Mouse (Mus musculus) MEL (cell line): Measurements from ENCODE around the gene Eme2.

Experiments
- BHLHE40 ChIP-seq: IDR thresholded peaks from 2 replicates; pipeline ENCODE4 v1.6.1; 2012; ENCODE audit warnings: low read depth, mild to moderate bottlenecking, inconsistent platforms, low read length, improper control_type of control experiment, borderline replicate concordance
- CHD2 ChIP-seq: IDR thresholded peaks from 2 replicates; pipeline ENCODE4 v1.6.1; 2011; ENCODE audit warnings: low read length, improper control_type of control experiment
- CTCF ChIP-seq, 3 experiments: IDR thresholded peaks in 2 of 3; conservative IDR thresholded peaks in 1 of 3; 2 replicates each; pipeline ENCODE4 v1.5.1; 2011 to 2012; ENCODE audit warnings: low read length in 3 of 3, low read depth in 2 of 3, mild to moderate bottlenecking in 2 of 3, improper control_type of control experiment in 1 of 3, inconsistent platforms in 1 of 3, mixed read lengths in 1 of 3, moderate library complexity in 1 of 3; ENCODE audit not compliant: control insufficient read depth in 1 of 3, insufficient read depth in 1 of 3, poor library complexity in 1 of 3, severe bottlenecking in 1 of 3
- ELF1 ChIP-seq: IDR thresholded peaks from 2 replicates; pipeline ENCODE4 v1.6.1; 2014; ENCODE audit warnings: low read depth, mild to moderate bottlenecking, inconsistent platforms, low read length, improper control_type of control experiment, moderate library complexity
- EP300 ChIP-seq, 2 experiments: IDR thresholded peaks; 2 replicates each; pipeline ENCODE4 v1.6.1; 2011; ENCODE audit warnings: improper control_type of control experiment in 2 of 2, low read length in 2 of 2, low read depth in 1 of 2, mild to moderate bottlenecking in 1 of 2
- GABPA ChIP-seq: IDR thresholded peaks from 2 replicates; pipeline ENCODE4 v1.6.1; 2012; ENCODE audit warnings: low read depth, mild to moderate bottlenecking, inconsistent platforms, low read length, improper control_type of control experiment, moderate library complexity
- MYC ChIP-seq: IDR thresholded peaks from 2 replicates; pipeline ENCODE4 v1.6.1; 2011; ENCODE audit warnings: low read depth, mild to moderate bottlenecking, low read length, improper control_type of control experiment, moderate library complexity
- NRF1 ChIP-seq: IDR thresholded peaks from 2 replicates; pipeline ENCODE4 v1.6.1; 2014; ENCODE audit warnings: low read depth, mild to moderate bottlenecking, inconsistent platforms, low read length, improper control_type of control experiment, moderate library complexity; ENCODE audit not compliant: poor library complexity, insufficient read depth, severe bottlenecking
- POLR2A ChIP-seq, 2 experiments: IDR thresholded peaks; 2 replicates each; pipeline ENCODE4 v1.6.1; 2011 to 2012; ENCODE audit warnings: low read length in 2 of 2, mild to moderate bottlenecking in 2 of 2, control low read depth in 1 of 2, improper control_type of control experiment in 1 of 2, low read depth in 1 of 2, moderate library complexity in 1 of 2; ENCODE audit not compliant: control insufficient read depth in 1 of 2, insufficient read depth in 1 of 2, poor library complexity in 1 of 2
- POLR2AphosphoS2 ChIP-seq: IDR thresholded peaks from 2 replicates; pipeline ENCODE4 v1.6.1; 2011; ENCODE audit warnings: low read length, improper control_type of control experiment
- RCOR1 ChIP-seq: IDR thresholded peaks from 2 replicates; pipeline ENCODE4 v1.6.1; 2012; ENCODE audit warnings: low read depth, mild to moderate bottlenecking, inconsistent platforms, low read length, improper control_type of control experiment
- TBP ChIP-seq: IDR thresholded peaks from 2 replicates; pipeline ENCODE4 v1.8.0; 2011; ENCODE audit warnings: low read depth, low read length, improper control_type of control experiment
- TCF12 ChIP-seq: IDR thresholded peaks from 2 replicates; pipeline ENCODE4 v1.6.1; 2014; ENCODE audit warnings: low read depth, mild to moderate bottlenecking, inconsistent platforms, low read length, improper control_type of control experiment, moderate library complexity
- USF2 ChIP-seq, 2 experiments: IDR thresholded peaks; 2 replicates each; pipeline ENCODE4 v1.6.1; 2011 to 2012; ENCODE audit warnings: improper control_type of control experiment in 2 of 2, low read length in 2 of 2, borderline replicate concordance in 1 of 2, inconsistent platforms in 1 of 2, low read depth in 1 of 2, mild to moderate bottlenecking in 1 of 2; ENCODE audit not compliant: insufficient read depth in 1 of 2

- TF ChIP-seq POLR2A (IDR thresholded peaks at IDR 0.05; ENCODE audit: control insufficient read depth in 1 of 2, insufficient read depth in 1 of 2, low read depth in 1 of 2, low read length in 2 of 2, poor library complexity in 1 of 2) (no peak), CTCF (IDR thresholded peaks at IDR 0.05 in 2 of 3, conservative IDR thresholded peaks at IDR 0.05 in 1 of 3; ENCODE audit: control insufficient read depth in 1 of 3, insufficient read depth in 1 of 3, low read depth in 2 of 3, low read length in 3 of 3, poor library complexity in 1 of 3, severe bottlenecking in 1 of 3) (no peak), RCOR1 (no peak), BHLHE40 (no peak), USF2 (IDR thresholded peaks at IDR 0.05; ENCODE audit: borderline replicate concordance in 1 of 2, insufficient read depth in 1 of 2, low read depth in 1 of 2, low read length in 2 of 2) (no peak), EP300 (IDR thresholded peaks at IDR 0.05; ENCODE audit: low read depth in 1 of 2, low read length in 2 of 2) (no peak), NRF1 (no peak), TBP (no peak), CHD2 (no peak), GABPA (no peak), POLR2AphosphoS2 (no peak), MYC (no peak), TCF12 (no peak), ELF1 (no peak)
Measured at GRCm38 (mm10) chr17:24873695-24874404, 21.0 kb downstream of the Eme2 start.
